Mouse (Mus musculus) CH12.LX (cell line): ENCODE measurements at regions not wholly inside any gene's neighbourhood (a gene's known extent, or its start where the extent isn't known, plus 50 kb on each side); places are given as distances from the start of the nearest gene placed in this dataset.

Experiments used
- DNase-seq: peaks from one replicate; pipeline ENCODE4 v3.0.0-alpha.2; 2013; ENCODE audit errors: extremely low read depth
- H3K27ac ChIP-seq: 2 replicates; pipeline ENCODE4 v1.5.1; 2012; ENCODE audit warnings: low read depth, mild to moderate bottlenecking, control low read depth, moderate library complexity; ENCODE audit not compliant: insufficient read depth
- H3K27me3 ChIP-seq: replicated peaks from 2 replicates; pipeline ENCODE3; 2012; ENCODE audit warnings: inconsistent platforms
- H3K36me3 ChIP-seq, 2 experiments: replicated peaks in 1 of 2; 2 replicates each; pipeline versions ENCODE3 to v1.6.1; 2012; ENCODE audit warnings: inconsistent platforms in 1 of 2, low read length in 1 of 2, mild to moderate bottlenecking in 1 of 2, mixed read lengths in 1 of 2, moderate library complexity in 1 of 2; ENCODE audit not compliant: control insufficient read depth in 1 of 2, insufficient read depth in 1 of 2
- H3K4me1 ChIP-seq, 2 experiments: 2 replicates each; pipeline ENCODE4 v1.6.1; 2012; ENCODE audit warnings: inconsistent platforms in 1 of 2, moderate library complexity in 1 of 2; ENCODE audit not compliant: insufficient read depth in 2 of 2, control insufficient read depth in 1 of 2
- H3K4me2 ChIP-seq: 2 replicates; pipeline ENCODE4 v1.6.1; 2012; ENCODE audit warnings: low read depth, mild to moderate bottlenecking, control low read depth; ENCODE audit not compliant: poor library complexity, insufficient read depth, severe bottlenecking
- H3K4me3 ChIP-seq, 3 experiments: fragments of 150-350 bp in 1 of 3; sonication (generic) in 1 of 3; replicated peaks in 1 of 3; 2 replicates each; pipeline versions ENCODE3 to v1.5.1; 2011 to 2012; ENCODE audit warnings: low read depth in 2 of 3, low read length in 2 of 3, mild to moderate bottlenecking in 2 of 3, moderate library complexity in 2 of 3, control low read depth in 1 of 3, improper control_type of control experiment in 1 of 3, inconsistent platforms in 1 of 3, mixed read lengths in 1 of 3; ENCODE audit not compliant: poor library complexity in 1 of 3
- H3K79me2 ChIP-seq: replicated peaks from 2 replicates; pipeline ENCODE4 v1.6.1; 2012; ENCODE audit warnings: mild to moderate bottlenecking, moderate library complexity; ENCODE audit not compliant: control insufficient read depth, poor library complexity, insufficient read depth, severe bottlenecking; ENCODE audit errors: extremely low read depth
- H3K9ac ChIP-seq: 2 replicates; pipeline ENCODE4 v1.6.1; 2012; ENCODE audit warnings: low read depth, mild to moderate bottlenecking, control low read depth, moderate library complexity; ENCODE audit not compliant: insufficient read depth
- H3K9me3 ChIP-seq: replicated peaks from 2 replicates; pipeline ENCODE3; 2012; ENCODE audit warnings: low read length, inconsistent platforms, mixed read lengths
- CHD1 ChIP-seq: IDR thresholded peaks from 2 replicates; pipeline ENCODE4 v1.6.1; 2012; ENCODE audit warnings: low read depth, low read length, improper control_type of control experiment, inconsistent platforms
- CTCF ChIP-seq, 2 experiments: IDR thresholded peaks in 1 of 2; conservative IDR thresholded peaks in 1 of 2; 2 replicates each; pipeline ENCODE4 v1.5.1; 2011 to 2012; ENCODE audit warnings: low read depth in 2 of 2, low read length in 2 of 2, improper control_type of control experiment in 1 of 2, inconsistent platforms in 1 of 2, mild to moderate bottlenecking in 1 of 2, moderate library complexity in 1 of 2
- E2F4 ChIP-seq: IDR thresholded peaks from 2 replicates; pipeline ENCODE4 v1.6.1; 2011; ENCODE audit warnings: low read depth, low read length, improper control_type of control experiment; ENCODE audit not compliant: insufficient replicate concordance
- ELF1 ChIP-seq: IDR thresholded peaks from 2 replicates; pipeline ENCODE4 v1.6.1; 2014; ENCODE audit warnings: low read depth, mild to moderate bottlenecking, inconsistent platforms, low read length, improper control_type of control experiment
- ETS1 ChIP-seq: conservative IDR thresholded peaks from 2 replicates; pipeline ENCODE4 v1.6.1; 2012; ENCODE audit warnings: low read depth, mild to moderate bottlenecking, inconsistent platforms, low read length, improper control_type of control experiment, moderate library complexity
- IRF4 ChIP-seq: IDR thresholded peaks from 2 replicates; pipeline ENCODE4 v1.6.1; 2014; ENCODE audit warnings: low read depth, mild to moderate bottlenecking, inconsistent platforms, low read length, improper control_type of control experiment
- JUN ChIP-seq: IDR thresholded peaks from 2 replicates; pipeline ENCODE4 v1.6.1; 2011; ENCODE audit warnings: low read depth, mild to moderate bottlenecking, low read length, improper control_type of control experiment, moderate library complexity; ENCODE audit not compliant: insufficient read depth
- MAFK ChIP-seq: IDR thresholded peaks from 2 replicates; pipeline ENCODE4 v1.6.1; 2011; ENCODE audit warnings: low read length, improper control_type of control experiment; ENCODE audit not compliant: insufficient replicate concordance
- MYC ChIP-seq: IDR thresholded peaks from 2 replicates; pipeline ENCODE4 v1.6.1; 2011; ENCODE audit warnings: low read depth, mild to moderate bottlenecking, improper control_type of control experiment, low read length
- PAX5 ChIP-seq: IDR thresholded peaks from 2 replicates; pipeline ENCODE4 v1.6.1; 2012; ENCODE audit warnings: low read length, inconsistent platforms, mixed read lengths
- POLR2A ChIP-seq: IDR thresholded peaks from 2 replicates; pipeline ENCODE4 v1.6.1; 2011; ENCODE audit warnings: low read depth, mild to moderate bottlenecking, improper control_type of control experiment, low read length
- POLR2AphosphoS2 ChIP-seq: IDR thresholded peaks from 2 replicates; pipeline ENCODE4 v1.6.1; 2011; ENCODE audit warnings: low read depth, low read length, improper control_type of control experiment
- RAD21 ChIP-seq: IDR thresholded peaks from 2 replicates; pipeline ENCODE4 v1.6.1; 2011; ENCODE audit warnings: low read depth, mild to moderate bottlenecking, low read length, improper control_type of control experiment, moderate library complexity
- SMC3 ChIP-seq: IDR thresholded peaks from 2 replicates; pipeline ENCODE4 v1.6.1; 2011; ENCODE audit warnings: low read depth, low read length, improper control_type of control experiment
- USF2 ChIP-seq: conservative IDR thresholded peaks from 2 replicates; pipeline ENCODE4 v1.6.1; 2011; ENCODE audit warnings: low read depth, low read length, improper control_type of control experiment
- ZC3H11A ChIP-seq: IDR thresholded peaks from 2 replicates; pipeline ENCODE4 v1.6.1; 2012; ENCODE audit warnings: low read depth, mild to moderate bottlenecking, inconsistent platforms, low read length, improper control_type of control experiment
- ZKSCAN1 ChIP-seq: IDR thresholded peaks from 2 replicates; pipeline ENCODE4 v1.6.1; 2012; ENCODE audit warnings: low read depth, inconsistent platforms, low read length, improper control_type of control experiment, borderline replicate concordance
- dilution Hi-C: fragments of 300-500 bp; cut with MboI; formaldehyde crosslinking; loops from 2 replicates; pipeline ENCODE4 v1.14.3; 2020; ENCODE audit warnings: low sequenced_read_pairs; ENCODE audit not compliant: extremely low pct_unique_long_range_greater_than_20kb, extremely low pct_ligation_motif_present
- in situ Hi-C: fragments of 300-500 bp; cut with MboI; formaldehyde crosslinking; loops from 3 replicates; pipeline ENCODE4 v1.14.3; 2019; ENCODE audit warnings: low sequenced_read_pairs, low pct_ligation_motif_present, low pct_unique_long_range_greater_than_20kb, mixed read lengths

DNA sequence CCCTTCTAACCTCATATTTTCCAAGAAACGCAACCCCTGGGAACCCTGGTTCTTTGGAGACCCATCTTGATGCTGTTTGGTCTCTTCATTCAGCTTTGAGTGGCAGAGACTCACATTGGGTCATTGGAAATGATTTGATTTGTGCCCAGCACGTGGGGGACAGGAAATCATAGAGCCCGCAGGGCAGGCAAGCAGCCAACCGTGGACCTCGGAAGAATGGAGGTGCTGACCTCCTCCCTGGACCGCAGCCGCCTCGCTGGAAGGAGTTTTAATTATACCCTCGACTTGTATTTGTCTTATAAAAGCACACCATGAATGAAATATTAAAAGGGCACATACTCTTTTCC lies 142.2 kb downstream of the Trim33 start:
- no peak overlapping the region for H3K4me2 ChIP-seq
- no peak overlapping the region for H3K9ac ChIP-seq
- no peak for TF ChIP-seq ETS1
- no peak for TF ChIP-seq CHD1
- no peak for TF ChIP-seq ELF1
- no peak for TF ChIP-seq ZKSCAN1
- no peak for TF ChIP-seq MYC
- no peak for TF ChIP-seq RAD21
- TF ChIP-seq SMC3 = no peak
- no peak for TF ChIP-seq CTCF (conservative IDR thresholded peaks at IDR 0.05 in 1 of 2, IDR thresholded peaks at IDR 0.05 in 1 of 2; ENCODE audit: low read depth in 2 of 2, low read length in 2 of 2)
- no peak for TF ChIP-seq USF2
- TF ChIP-seq JUN = no peak
- TF ChIP-seq ZC3H11A = no peak
- no peak overlapping the region for H3K4me3 ChIP-seq
- H3K4me1 ChIP-seq = no peaks in the 10 kb centered on the region
- H3K79me2 ChIP-seq = no peaks in the 10 kb centered on the region
- H3K9me3 ChIP-seq = no peaks in the 10 kb centered on the region
- H3K27ac ChIP-seq = no peak overlapping the region
- no peaks in the 10 kb centered on the region for H3K27me3 ChIP-seq
- no peak for DNase-seq
- dilution Hi-C loops (no loop called here), in situ Hi-C loops (no loop called here)
- H3K36me3 ChIP-seq = no peaks in the 10 kb centered on the region

DNA sequence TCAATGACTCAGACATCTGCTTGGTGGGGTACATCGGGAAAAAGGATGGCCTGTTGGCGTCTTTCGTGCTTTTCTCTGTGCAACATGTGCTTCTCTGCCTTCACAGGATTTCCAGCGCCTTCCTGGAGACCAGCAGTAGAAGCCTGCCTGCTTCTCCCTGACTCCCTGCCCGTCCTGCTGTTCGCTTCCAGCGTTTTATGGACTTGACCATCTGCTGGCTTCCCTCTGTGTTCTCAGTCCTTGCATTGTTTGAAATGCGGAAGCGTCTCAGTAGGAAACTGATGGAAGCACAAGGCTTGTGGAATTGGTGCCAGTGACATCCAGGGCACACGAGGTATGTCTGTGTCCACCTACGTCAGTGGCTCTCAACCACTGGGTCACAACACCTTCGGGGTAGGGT lies 143.7 kb downstream of the Trim33 start:
- no peak for TF ChIP-seq POLR2A
- TF ChIP-seq E2F4 = no peak
- TF ChIP-seq CHD1 = no peak
- TF ChIP-seq MAFK = no peak
- TF ChIP-seq POLR2AphosphoS2 = no peak
- TF ChIP-seq CTCF (conservative IDR thresholded peaks at IDR 0.05 in 1 of 2, IDR thresholded peaks at IDR 0.05 in 1 of 2; ENCODE audit: low read depth in 2 of 2, low read length in 2 of 2) = no peak
- TF ChIP-seq IRF4 = no peak
- TF ChIP-seq USF2 = no peak
- TF ChIP-seq ZKSCAN1 = no peak
- TF ChIP-seq PAX5 = no peak
- Histone ChIP-seq H3K27ac (no peak overlapping the region), H3K9ac (no peak overlapping the region), H3K36me3 (no peaks in the 10 kb centered on the region), H3K4me3 (no peak overlapping the region), H3K27me3 (no peaks in the 10 kb centered on the region), H3K79me2 (no peaks in the 10 kb centered on the region), H3K4me2 (no peak overlapping the region), H3K9me3 (no peaks in the 10 kb centered on the region), H3K4me1 (no peaks in the 10 kb centered on the region)
- DNase-seq = no peak
- in situ Hi-C loops = no loop called here
- dilution Hi-C loops = no loop called here
